15 mouse cellular contexts compared by ENCODE assay signal in the genomic region with DNA sequence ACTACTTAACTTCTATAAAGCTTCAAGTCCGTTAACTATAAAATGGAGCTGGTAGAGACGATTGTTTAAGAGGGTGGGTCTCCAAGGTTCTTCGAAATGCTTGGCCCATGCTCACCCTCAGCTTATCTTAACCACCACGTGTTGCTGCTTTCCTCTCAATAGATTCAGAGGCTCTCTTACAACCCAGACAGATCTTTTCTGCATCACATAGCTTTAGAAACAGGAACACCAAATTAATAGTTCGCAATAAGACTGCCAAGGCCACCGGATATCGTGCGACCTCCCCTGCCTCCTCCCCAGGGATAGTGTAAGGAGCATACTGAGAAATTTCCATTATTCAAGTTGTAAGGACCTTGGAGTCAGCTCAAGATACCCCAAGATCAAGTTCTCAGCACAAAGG.
DNase-seq lines count a peak whose midpoint lies in the region; ATAC-seq lines count a peak whose summit lies in the region.
"Had no signal": no experiment of that assay in that cellular context is flagged by ENCODE, and none has a peak within 500 bp of the region (broad histone marks: within the 10 kb centered on the region; RNA-seq: fewer than 3 reads in every experiment).

No protein-coding gene starts in this region.

- peaks cover 91% of the 10 kb centered on the region for H3K4me1 ChIP-seq in liver, embryonic 13.5 days (replicated peaks)

- DNase-seq in heart, adult 9 months (ENCODE audit: low spot score in 2 of 2), result peak; percentile 61 to 65
- DNase-seq in heart, postnatal 14 days, result no peak
- DNase-seq in c-Kit-positive CD71-positive TER-119-positive erythroid progenitor cells, embryonic 14.5 days (ENCODE audit: low spot score), result peak; percentile 53
- DNase-seq in kidney, postnatal 10 days, result peak; percentile 44
- peak; percentile 51 for DNase-seq in liver, embryonic 13.5 days
- no peak for DNase-seq in layer of hippocampus, adult 18-20 months (ENCODE audit: low spot score in 2 of 2)
- DNase-seq in cerebellum, postnatal 25 days, result no peak
- DNase-seq: adrenal gland, postnatal 10 days; cerebellum, adult 2 months; right cerebral cortex, postnatal 25 days had no signal

- WGBS in liver, embryonic 13.5 days (ENCODE audit: insufficient replicate concordance), result 40% methylated on average over 8 of the region's 8 CpGs

- intact Hi-C loops in heart, postnatal 14 days (cut with DNase I), result no loop called here

- peak overlapping the region; percentile 98 for H3K27ac ChIP-seq in liver, embryonic 13.5 days
- H3K27ac ChIP-seq: forebrain, embryonic 12.5 days; heart, embryonic 13.5 days; hindbrain, embryonic 14.5 days had no signal

- peak overlapping the region; percentile 58 for H3K9ac ChIP-seq in liver, embryonic 13.5 days
- H3K9ac ChIP-seq: forebrain, embryonic 12.5 days; heart, embryonic 13.5 days; hindbrain, embryonic 14.5 days had no signal

- ATAC-seq in liver, embryonic 13.5 days (ENCODE audit: low read depth), result peak; percentile 24
- ATAC-seq: intestine, embryonic 16.5 days; midbrain, embryonic 16.5 days had no signal

- no peaks in the 10 kb centered on the region for H3K36me3 ChIP-seq in liver, embryonic 13.5 days
- H3K36me3 ChIP-seq: forebrain, embryonic 12.5 days; heart, embryonic 13.5 days had no signal

- H3K9me3 ChIP-seq in liver, embryonic 13.5 days (replicated peaks), result no peaks in the 10 kb centered on the region
- H3K9me3 ChIP-seq: forebrain, embryonic 12.5 days; heart, embryonic 13.5 days had no signal

- no peak overlapping the region for H3K4me2 ChIP-seq in liver, embryonic 13.5 days
- H3K4me2 ChIP-seq: forebrain, embryonic 12.5 days; heart, embryonic 13.5 days; hindbrain, embryonic 14.5 days had no signal

- no peaks in the 10 kb centered on the region for H3K27me3 ChIP-seq in liver, embryonic 13.5 days
- H3K27me3 ChIP-seq: forebrain, embryonic 12.5 days had no signal

- no peak overlapping the region for H3K4me3 ChIP-seq in liver, embryonic 13.5 days (replicated peaks)
- H3K4me3 ChIP-seq: forebrain, embryonic 12.5 days; heart, embryonic 13.5 days had no signal

Comparison
In these comparisons a context has a peak if more than half of its experiments do, and no peak if none do; other contexts are left out.
1. DNase-seq: peak in heart, adult 9 months (2 of 2), c-Kit-positive CD71-positive TER-119-positive erythroid progenitor cells, embryonic 14.5 days (single experiment), kidney, postnatal 10 days (single experiment) and liver, embryonic 13.5 days (single experiment); none in heart, postnatal 14 days (0 of 2), layer of hippocampus, adult 18-20 months (0 of 2) and cerebellum, postnatal 25 days (0 of 2).